Mouse (Mus musculus): ENCODE measurements around the gene Itga5.

Itga5 gene

DNA sequence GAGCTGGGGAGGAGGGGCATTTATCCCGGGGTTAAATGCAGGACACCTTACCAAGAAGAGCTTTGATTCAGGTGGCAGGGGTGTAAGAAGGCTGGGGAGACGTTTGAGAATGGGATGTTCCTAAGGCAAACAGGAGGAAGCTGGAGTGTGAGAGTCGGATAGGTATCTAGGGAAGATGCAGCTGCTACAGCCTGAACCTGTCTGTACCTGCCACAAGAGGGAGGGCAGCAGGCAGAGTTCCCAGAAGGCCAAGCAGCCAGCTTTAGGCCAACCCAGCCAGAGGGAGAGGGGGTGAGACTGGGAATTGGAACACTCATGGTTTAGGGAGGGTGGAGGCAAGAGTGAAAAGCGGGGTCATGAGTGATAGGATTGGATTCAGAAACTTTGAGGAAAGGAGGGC lies 25.8 kb downstream of the Itga5 start:
- DNase-seq (ENCODE audit: low read depth, low spot score), result no peak

DNA sequence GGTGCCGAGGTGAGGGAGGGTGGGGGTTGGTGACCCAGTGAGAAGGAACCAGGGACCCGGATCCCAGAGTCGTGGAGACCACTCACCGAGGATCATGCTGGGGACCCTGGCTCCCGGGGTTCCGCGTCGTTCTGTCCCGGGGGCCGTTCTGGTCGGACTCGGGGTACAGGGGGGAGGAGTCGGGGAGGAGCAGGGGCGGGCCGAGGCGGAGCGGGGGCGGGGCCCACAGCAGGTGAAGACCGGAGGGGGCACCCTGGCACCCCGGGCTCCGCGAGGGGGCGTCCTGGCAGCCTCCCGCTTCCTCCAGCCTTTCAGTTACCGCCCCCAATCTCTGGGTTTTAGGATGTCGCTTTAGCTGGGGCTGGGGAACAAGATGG lies 26.6 kb downstream of the Itga5 start, which contains the start of gene Zfp385a:
Gene Zfp385a (minus strand): TSS at position 133 of the 377 bp plus-strand sequence.
- peak; percentile 85 for DNase-seq (ENCODE audit: low read depth, low spot score)

DNA sequence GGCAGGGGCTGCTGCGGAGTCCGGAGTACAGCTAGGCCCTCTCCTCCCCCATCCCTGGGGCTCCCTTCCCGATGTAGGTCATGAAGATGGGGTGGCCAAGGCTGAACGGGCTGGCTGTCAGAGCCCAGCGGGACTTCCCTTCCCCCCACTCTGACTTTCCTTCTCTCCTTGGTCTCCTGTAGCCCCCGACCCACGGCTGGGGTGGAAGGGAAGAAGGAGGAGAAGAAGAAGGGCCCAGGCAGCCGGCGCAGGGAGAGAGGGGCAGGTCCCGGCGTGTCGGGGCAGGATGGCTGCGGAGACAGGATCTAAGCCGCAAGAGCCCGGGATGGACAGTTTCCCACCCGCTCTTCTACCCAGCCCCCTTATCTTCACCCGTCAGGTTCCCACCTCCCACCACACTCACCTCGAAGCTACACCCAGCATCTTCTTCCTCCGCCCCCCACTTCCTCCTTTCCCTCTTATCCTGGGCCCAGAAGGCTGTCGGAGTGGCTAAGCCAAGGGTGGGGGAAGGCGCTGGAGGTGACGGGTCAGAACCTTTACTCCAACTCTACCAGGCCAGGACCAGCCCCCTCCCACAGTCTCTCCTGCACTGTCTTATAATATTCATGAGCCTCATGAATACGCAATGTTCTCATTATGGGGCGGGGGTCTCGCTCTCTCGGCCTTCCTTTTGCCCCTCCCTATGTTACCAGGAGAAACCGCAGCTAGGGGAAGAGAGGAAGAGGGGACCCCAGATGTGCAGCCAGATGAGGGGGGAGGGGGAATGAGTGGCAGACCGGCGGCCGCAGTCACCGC lies 27.2 kb downstream of the Itga5 start:
- no peak for DNase-seq (ENCODE audit: low read depth, low spot score)

DNA sequence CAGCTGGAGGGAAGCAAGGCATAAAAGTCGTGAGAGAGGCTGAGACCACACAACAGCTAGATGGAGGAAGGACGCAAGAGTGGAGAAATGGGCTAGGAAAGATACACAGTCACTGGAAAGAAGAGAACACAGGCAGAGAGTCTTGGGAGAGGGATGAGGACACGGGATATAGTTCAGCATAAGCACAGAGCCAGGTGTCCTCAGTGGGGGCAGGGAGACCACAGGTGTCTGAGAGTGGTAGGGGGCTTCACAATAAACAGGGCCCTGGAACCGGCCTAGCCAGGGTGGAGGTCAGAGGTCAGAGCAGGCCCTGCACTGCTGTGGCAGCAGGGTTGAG lies 27.8 kb downstream of the Itga5 start:
- DNase-seq (ENCODE audit: low read depth, low spot score), result no peak

DNA sequence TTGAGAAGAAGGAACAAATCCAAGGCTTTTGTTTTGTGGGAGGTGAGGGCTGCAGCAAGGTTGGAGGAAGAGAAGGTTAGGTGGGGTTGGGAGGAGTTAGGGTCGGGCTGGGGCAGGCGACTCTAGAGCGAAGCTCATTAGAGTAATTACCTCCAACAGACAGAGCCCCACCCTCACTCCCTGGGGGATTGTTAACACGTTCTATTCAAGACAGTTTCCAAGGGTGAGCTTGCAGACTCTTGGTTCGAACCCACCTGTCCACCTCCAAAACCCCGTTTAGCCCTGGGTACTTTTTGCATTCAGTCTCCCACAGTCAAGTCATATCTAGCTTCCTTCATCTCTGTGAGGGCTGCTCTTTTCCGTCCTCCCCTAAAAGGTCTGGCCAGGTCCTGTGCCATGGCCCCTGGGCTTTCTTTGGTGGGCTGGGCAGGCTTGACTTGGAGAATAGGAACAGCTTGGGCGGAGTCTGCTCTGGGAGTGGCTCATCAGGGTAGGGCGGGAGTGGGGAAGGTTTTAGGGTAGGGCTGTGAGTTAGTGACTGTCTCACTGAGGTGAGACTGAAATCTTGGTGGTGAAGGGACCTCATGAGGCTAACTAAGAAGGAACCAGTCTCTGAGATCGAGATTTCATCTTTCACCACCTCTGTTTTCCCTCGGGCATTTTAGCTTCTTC lies 29.4 kb downstream of the Itga5 start:
- DNase-seq (ENCODE audit: low read depth, low spot score), result no peak

DNA sequence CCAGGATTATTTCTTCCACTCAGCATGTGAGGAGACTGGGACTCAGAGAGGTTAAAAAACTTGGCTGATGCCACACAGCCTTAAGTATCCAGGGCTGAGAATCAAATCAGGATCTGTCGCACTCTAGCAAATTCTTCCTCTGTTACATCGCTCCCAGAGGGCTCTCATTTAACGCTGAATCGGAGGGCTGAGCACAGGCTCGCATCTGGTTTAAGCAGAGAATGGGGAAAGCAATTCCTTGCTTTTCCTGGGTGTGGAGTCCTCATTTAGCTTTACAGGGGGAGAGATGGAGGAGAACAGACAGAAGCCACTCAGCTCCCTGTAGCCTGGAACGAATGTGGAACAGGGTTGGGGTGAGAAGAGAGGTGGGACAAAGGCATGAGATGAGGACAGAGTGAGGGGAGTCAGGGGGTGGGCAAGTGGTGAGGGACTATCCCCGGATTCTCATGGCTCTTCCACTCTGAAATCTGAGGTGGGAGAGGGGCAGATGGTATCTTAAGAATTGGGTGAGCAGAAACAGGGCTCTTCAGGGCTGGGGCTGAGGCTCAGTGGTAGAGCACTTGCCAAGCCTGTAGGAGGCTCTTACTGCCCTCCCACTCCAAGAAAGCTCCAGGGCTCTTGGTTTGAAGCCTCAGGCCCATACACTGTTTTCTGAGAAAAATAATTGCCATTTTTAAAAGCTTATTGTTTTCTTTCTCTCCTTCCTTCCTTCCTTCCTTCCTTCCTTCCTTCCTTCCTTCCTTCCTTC lies 30.9 kb downstream of the Itga5 start:
- no peak for DNase-seq (ENCODE audit: low read depth, low spot score)

DNA sequence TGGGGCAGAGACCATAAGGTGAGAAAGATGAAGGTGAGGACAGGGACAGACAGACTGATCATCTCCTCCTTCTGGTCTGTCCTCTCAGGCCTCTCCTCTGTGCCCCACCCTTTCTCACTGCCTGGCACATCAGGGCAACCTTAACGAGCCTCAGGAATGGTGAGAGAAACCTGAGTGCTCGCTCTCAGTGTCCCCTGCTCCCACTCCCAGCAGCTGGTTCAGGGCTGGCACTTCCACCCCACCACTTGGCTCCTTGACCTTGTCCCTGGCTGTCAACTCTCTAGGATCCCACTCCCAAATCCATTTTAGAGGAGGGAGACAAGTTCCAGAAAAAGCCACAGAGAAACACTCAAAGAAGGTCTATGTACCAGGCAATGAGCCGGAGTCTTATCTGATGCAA lies 31.5 kb downstream of the Itga5 start:
- no peak for DNase-seq (ENCODE audit: low read depth, low spot score)

DNA sequence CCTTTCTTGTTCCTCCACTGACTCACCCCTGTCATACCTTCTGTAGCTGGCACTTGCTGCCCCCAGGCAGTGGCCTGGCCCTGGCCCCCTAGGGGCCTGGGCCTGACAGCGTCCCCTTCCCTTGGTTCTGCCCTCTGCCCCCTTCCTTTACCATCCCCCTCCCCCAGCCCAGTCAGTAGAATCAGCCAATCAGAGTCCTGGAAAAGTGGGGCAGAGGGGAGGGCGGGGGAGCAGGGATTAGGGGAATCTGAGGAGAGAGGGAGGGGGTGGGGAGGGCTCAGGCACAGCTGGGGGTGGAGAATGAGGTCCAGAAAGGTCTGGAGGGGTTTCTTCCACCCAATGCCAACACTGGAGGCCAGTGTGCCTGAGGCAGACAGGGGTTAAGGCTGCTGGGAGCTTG lies 32.4 kb downstream of the Itga5 start:
- DNase-seq (ENCODE audit: low read depth, low spot score), result no peak

DNA sequence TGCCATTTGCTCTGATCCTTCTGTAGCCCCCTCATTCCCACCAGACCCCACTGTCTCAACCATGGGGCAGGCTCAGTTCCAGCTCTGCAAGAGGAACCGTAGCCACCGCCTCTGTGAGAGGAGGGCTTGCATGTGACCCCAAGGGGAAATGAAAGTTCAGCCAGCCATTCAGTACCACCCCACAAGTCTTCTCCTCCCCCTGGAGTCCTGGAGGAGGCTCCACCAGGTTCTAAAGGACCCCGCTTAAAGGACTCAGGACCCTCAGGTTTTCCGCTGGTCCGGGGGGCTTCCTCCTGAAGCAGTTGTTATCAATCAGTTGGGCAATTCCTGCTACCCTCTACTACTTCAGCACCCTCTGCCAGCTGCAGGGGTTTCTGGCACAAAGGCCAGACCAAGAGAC lies 32.8 kb downstream of the Itga5 start:
- DNase-seq (ENCODE audit: low read depth, low spot score), result peak; percentile 88

DNA sequence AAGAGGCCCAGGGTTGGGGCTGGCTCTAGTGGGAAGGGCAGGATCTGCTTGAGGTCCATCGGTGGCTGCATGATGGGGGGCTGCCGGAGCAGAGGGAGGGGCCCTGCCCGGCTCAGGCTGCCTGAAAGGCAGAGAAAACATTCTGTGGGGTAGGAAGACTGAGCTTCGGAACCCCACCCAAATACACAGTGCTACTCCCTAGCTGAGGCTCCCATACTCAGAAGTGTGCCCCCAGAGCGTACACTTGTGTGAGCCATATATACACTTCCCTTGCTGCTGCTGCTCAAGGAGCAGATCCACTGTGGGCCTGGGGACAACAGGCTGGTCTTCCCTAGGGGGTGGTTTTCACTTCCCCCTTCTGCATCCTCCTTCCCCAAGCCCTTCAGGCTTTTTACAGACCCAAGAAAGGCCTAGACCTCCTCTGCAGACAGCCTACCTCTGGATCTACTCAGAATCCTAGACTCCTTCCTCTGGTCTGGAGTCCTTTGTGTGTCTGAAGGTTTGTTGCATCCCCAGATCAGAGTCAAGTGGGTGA lies 33.4 kb downstream of the Itga5 start:
- peak; percentile 68 for DNase-seq (ENCODE audit: low read depth, low spot score)

DNA sequence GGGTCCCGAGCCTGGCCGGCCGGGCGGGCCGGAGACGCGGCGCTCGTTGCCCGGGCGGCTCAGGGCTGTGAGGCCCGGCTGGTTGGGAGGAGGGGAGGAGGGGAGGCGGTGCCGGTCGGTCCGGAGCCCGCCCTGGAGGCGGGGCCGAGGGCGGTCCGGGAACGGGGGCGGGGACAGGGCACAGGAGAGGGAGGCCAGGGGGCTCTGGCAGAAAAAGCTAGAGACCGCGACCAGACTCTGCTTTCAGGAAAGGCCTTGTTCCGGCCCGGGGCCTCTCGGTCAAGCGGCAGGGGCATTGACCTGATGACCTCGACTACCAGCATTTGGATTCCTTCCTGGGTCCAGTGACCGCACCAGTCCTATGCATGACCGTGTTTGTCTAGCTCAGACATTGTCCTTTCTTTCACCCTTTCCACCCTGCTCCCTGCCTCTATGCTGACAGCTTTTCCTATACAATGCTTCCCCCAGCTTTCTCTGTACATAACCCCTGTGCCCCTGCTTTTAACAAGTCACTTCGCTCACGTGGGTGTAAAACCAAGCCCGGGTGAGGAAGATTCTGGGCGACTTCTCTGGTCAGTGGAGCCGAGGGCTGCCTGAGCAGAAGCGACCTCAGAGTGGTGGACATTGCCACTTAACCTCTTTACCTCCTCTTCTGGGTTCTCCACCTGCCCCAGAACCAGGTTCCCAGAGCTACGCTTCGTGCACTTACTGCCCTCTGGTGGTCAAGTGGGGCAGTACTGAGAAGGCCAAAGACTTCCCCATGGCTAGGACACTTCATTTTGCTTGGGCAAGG lies 42.9 kb downstream of the Itga5 start:
- DNase-seq (ENCODE audit: low read depth, low spot score), result peak; percentile 87

DNA sequence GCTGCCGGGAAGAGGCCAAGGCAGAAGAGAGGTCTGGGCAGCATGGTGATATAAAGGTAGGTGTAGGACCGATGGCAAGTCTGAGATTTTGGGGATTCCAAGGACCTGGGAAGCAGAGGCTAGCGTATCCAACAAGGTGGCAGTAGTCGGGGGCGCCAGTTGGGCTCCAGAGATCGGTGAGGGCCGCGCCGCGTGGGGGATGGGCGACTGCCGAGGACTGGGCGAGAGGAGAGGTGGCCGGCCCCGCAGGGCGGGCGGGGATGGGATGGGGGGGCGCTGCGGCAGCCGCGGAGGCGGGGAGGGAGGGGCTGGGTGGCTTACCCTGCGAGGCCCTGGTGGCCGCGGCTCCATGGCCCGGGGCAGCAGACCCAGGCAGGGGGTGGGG lies 43.5 kb downstream of the Itga5 start:
- DNase-seq (ENCODE audit: low read depth, low spot score), result no peak

DNA sequence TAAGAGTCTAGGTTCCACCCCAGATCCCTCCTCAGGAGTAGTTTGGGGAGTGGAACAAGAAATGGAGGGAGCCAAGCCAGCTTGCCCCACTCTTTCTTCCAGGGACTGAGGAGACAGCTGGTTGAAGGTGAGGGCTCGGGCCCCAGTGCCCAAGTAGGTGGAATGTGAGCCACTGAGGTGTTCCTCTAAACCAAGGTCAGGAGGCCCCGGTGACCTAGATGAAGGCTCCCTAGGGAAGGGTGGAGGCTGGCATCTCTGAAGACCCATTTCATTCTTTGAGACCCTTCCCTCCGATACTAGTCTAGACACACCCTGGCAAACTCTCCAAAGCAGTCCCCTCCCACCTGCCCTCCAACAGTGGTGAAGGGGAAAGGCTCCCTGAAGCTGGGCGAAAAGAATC lies 44.2 kb downstream of the Itga5 start:
- DNase-seq (ENCODE audit: low read depth, low spot score), result no peak

DNA sequence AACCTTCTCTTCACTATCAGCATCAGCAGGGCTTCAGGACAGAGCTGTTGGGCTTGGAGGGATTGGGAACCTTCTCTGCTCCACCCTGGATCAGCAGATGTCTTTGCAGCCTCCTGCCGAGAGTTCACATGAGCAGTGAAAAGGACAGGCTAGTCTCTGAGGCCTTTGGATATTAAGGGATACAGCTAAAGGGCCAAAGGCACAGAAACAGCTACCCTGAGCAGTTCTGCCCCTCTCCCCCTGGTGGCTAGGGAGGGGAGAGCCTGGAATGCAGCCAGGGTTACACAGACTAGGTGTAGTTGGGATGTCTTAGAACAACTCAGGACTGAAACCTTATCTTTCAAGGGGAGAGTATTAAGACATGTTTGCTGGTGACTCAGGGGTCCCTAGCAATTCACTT lies 45.5 kb downstream of the Itga5 start:
- peak; percentile 43 for DNase-seq (ENCODE audit: low read depth, low spot score)

DNA sequence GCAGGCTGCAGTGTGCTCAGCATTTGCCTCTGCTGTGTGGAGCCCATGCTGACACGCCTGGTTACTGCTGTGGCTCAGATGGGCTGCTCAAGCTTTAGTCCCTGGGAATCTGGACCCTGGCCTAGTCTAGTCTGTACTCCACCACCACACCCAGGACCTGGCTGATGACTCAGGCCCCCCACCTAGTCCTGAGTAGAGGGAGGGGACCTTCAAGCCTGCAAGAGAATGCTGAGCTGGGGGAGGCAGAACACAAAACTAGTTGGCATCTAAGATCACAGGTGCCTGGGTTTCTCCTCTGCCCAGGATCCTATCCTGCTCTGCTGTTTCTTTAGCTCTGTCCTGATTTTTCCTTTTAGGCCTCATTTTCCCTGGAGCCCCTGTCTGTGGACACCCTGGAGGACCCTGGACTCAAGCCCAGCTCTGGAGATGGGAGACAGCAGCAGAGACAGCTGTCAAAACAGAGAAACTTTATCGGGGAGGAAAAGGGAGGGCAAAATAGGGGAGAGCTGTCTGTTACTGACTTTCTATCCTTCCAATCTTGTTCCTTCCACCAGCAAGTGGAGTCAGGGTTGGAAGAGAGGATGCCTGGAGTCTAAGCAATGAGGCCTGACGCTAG lies 48.3 kb downstream of the Itga5 start:
- DNase-seq (ENCODE audit: low read depth, low spot score), result no peak

DNA sequence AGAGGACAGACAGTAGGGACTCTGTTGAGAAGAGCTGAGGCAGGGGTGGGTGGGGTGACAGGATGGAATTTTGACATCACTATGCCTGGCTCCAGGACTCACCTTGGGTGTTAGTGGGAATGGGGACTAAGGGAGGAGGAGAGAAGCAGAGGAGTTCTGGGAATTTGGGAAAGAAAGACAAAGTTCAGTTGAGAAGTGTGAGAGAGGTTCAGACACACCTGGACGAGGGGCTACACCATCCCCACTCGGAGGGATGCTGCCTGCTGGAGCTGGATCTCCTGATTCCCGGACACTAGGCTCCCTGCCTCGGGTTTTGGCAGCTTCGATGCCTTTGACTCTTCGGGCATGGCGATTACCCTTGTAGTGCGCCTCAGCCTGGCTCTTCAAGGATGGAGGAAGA lies 48.8 kb downstream of the Itga5 start:
- DNase-seq (ENCODE audit: low read depth, low spot score), result no peak

DNA sequence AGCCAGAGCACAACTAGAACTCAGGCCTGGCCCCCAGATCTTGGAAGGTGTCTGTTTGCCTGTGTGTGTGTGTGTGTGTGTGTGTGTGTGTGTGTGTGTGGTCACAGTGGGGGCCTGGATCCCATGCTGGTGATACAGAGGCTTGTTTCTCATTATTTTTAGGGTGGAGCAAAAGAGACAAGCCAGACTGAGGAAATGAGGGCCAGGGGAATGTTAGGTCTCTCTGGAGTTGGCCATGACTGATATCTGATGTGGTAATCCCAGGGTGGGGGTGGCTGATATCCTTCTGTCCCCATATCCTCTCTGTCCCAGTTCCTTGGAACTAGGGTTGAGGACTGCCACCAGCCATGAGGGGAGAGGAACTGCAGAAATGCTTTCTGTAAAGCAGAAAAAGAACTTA lies 49.4 kb downstream of the Itga5 start:
- no peak for DNase-seq (ENCODE audit: low read depth, low spot score)

DNA sequence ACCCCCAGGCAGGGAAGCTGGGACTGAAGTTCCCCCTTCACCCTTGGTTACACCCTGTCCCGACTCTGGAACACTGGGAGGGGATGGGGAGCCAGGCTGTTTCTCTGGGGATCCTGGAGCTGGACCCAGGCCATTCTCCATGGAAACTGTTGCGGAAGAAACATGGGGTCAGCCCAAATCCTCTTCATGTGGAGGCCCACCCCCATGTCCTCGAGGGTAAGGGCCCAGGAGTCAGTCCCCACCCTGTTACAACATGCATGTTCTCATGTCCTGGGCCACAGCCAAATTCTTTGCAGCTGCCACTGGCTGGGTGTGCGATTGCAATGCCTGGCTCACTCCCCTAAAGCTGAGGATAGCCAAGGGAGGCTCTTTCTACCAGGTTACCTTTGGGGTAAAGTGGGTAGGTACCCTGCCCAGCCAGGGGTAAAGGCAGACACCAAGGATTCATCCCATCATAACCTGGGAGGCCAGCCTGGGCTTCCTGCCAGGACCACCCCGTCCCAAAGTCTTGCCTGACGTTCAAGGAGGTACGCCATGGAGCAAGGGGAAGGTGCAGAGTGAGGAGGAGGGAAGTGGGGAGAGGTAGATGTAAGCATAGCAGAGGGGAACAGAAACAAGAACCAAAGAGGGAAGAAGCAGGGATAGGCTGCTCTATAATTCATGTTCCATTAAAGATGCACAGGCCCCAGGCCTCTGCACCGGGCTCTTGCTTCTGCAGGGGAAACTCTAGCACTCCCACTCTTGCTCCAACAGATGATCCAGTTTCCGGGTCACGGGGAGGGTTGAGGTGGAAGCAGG lies 50.4 kb downstream of the Itga5 start:
- DNase-seq (ENCODE audit: low read depth, low spot score), result no peak

DNA sequence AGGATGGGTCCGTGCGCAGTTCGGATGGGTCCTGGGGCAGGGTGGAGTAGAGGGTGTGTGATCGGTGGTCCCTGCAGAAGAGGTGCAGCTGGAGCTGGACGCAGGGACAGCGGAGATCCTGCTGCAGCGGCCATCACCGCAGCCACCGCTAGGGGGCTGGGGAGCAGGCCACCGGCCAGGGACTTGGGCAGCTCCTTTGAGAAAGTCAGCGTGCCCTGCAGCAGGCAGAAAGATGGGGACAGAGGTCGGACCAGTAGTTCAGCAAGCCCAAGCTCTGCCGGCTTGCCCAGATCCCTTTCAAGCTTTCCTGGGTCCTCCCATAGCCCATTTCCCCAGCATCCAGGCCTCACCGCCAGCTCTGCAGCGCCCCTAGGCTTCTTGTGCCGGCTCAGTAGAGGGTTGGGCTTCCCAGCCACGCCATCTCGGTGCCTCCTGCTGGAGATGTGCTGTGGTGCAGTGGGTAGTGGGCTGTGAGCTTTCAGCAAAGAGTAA lies 51.5 kb downstream of the Itga5 start:
- DNase-seq (ENCODE audit: low read depth, low spot score), result peak; percentile 65

DNA sequence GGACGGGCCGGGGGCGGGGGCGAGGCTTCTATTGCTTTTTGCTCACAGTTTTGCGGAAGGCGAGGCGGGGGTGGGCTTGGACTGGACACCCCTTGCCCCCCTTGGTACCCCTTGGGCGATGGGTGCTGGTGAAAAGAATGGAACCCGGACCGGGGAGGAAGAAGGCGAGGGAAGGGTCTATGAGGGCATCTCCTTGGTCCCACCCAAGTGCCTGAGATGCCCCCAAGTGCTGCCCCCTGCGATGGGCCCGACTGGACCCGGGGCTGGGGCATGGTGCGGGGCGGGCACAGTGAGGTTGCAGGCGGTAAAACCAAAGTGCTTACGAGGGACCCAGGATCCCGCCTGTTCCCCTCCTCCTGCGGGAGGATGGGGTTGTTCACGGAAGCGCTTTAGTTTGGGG lies 52.4 kb downstream of the Itga5 start:
- no peak for DNase-seq (ENCODE audit: low read depth, low spot score)
